Mouse (Mus musculus) lung, postnatal 0 days (tissue): ENCODE results near the gene Efcab5.

Experiments used
- CTCF ChIP-seq: IDR thresholded peaks from 2 replicates; pipeline ENCODE4 v1.5.1; 2016; ENCODE audit warnings: antibody characterized with exemption, mild to moderate bottlenecking
- EP300 ChIP-seq: IDR thresholded peaks from 2 replicates; pipeline ENCODE4 v1.6.1; 2016; ENCODE audit warnings: antibody characterized with exemption, mild to moderate bottlenecking, control low read depth

GRCm38 (mm10) chr11:77230765-77231164 is 42.0 kb upstream of the Efcab5 start:
- TF ChIP-seq CTCF (no peak), EP300 (no peak)
